Mouse (Mus musculus): ENCODE results near the gene Mt1. TPM values are rescaled to one million over a fixed set of nuclear protein-coding genes. Genes with fewer than 3 reads are reported as not detected.
A peak's percentile ranks its signal among the peaks of the same experiment; 100 is the strongest.

Gene Mt1
- total RNA-seq, 2 experiments from 2014 or later: 147 to 449 TPM

GRCm38 (mm10) chr8:94172809-94173732, 5.8 kb upstream of the Mt1 start:
- no peak for DNase-seq

- no peak for DNase-seq
Observed at GRCm38 (mm10) chr8:94173848-94174403, 5.0 kb upstream of the Mt1 start.

DNA sequence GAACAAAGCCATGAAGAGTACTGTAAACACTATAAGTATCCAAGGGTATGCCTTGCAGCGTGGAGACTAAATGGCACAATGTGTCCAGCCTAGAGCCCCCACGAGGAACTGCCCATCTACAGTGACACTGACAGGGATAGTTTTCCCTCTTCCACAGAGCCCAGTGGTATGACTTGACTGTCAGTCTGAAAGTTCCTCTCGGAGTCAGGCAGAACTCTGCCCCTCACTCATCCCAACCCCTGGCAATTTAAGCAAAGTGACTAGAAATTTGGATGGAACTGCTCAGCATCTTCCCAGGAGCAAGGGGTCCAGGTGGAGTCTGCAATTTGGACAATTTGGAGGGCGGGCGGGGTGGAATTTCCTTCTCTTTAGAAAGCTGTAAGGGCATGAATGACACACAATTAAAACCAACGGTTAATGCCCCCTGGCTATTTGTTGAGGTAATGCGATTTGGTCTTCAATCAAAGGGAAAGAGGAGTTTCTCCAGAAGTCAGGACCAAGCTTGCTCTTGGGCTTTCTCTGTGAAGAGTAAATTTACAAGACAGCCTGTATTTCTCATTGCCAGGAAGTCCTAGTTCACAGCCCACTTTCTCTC, 4.2 kb upstream of the Mt1 start:
- no peak for DNase-seq

GRCm38 (mm10) chr8:94177716-94178390, 1.0 kb upstream of the Mt1 start:
- DNase-seq: no peak

DNA sequence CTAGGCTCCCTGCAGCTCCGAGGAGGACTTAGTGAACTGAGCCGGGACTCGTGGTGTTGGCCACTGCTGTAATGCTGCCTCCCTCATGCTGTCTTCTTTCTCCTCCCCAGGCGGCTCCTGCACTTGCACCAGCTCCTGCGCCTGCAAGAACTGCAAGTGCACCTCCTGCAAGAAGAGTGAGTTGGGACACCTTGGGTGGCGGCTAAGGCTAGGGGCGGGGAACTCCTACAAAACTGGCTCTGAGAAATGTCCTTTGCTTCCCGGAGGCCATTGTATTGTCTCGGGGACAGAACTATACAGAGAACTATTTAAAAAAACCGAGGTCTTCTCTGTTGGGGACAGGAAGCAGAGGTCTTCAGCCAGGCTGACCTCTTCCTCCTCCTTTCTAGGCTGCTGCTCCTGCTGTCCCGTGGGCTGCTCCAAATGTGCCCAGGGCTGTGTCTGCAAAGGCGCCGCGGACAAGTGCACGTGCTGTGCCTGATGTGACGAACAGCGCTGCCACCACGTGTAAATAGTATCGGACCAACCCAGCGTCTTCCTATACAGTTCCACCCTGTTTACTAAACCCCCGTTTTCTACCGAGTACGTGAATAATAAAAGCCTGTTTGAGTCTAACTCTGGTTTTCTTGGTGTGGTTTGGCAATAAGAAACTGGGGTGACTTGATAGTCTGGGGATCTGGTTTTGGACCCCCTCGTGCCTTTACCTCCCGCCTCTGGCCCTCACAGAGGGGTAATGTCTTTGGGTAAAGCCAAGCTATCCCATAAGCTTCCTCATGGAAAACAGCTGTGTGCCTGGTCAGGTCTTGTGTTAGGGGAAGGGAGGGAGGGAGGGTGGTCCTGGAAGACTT, 1.1 kb downstream of the Mt1 start:
- DNase-seq: peak; percentile 56

DNA sequence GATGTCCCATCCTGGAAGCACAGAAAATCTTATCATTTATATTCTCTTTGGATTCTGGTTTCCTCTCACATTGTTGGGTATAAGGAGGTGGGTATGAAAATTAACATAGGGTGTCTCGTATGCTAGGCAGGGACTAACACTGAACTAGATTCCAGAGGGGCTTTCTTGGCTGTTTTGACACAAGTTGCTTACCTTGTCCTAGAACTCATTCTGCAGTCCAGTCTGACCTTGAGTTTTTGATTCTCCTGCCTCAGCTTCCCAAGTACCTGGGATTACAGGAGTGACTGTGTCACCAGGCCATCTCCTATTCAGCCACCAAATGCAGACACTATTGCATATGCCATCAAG, 1.7 kb downstream of the Mt1 start:
- no peak for DNase-seq

GRCm38 (mm10) chr8:94182055-94182929, 3.4 kb downstream of the Mt1 start:
- no peak for DNase-seq

DNA sequence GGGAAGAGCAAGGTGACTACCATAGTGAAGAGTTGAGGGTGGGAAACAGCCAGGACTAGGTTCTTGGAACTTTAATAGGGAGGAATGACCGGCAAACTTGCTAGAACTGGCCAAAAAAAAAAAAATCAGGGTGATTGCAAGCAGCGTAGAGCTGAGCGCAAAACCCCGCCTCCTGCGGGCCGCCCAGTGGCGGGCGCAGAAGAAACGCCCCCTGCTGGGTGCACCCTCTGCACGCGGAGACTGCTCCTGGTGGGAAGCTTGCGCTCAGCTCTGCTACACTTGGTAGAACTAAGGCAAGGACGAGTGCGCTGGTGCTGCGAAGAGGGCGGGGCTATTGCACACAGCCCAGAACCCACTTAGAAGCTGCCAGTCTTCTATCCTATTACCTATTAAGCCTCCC, 4.2 kb downstream of the Mt1 start:
- DNase-seq: peak; percentile 90

DNA sequence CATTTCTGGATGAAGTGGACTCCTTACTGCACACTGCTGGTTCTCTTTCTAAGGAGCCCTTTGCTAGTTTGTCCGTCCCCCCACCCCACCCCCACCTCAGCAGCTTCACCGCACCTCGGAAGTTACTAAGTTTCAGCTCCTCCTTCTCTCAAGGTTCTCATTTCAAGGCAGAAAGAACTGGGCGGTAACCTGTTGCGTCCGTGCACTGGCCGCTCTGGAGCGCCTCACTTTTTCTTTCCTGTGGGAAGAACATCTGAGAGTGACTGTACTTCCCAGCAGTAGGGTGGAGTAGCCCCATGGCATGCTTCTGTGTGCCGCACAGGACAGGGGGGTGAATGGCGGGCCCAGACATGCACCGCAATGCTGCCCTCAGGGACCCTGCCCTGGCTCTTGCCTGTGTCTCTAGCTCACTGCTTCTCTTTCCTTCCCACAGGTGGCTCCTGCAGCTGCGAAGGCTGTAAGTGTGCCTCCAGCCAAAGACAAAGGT, 5.5 kb downstream of the Mt1 start:
- no peak for DNase-seq

- no peak for DNase-seq
Observed at GRCm38 (mm10) chr8:94185791-94186190, 6.9 kb downstream of the Mt1 start.

DNA sequence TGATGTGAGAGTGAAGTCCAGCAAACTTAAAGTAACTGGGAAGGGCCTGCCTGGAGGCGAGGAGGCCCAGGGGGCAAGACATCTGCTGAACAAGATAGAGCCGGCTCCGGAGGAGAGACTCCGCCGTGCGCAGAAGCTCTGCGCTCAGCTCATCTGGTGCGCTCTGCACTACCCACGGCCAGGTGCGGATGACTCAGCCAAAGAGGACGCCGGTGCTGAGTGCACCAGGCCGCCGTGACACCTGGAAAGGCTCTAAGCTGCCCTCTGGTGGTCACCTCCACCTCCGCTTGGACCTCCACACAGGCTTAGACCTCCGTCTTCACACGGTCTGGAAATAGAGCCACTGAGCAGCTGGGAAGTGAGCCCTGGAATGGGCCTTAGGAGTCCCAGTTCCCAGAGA, 7.7 kb downstream of the Mt1 start:
- peak; percentile 80 for DNase-seq

- no peak for DNase-seq
Observed at GRCm38 (mm10) chr8:94187290-94188002, 8.6 kb downstream of the Mt1 start.

GRCm38 (mm10) chr8:94189275-94190031, 10.6 kb downstream of the Mt1 start:
- peak; percentile 49 for DNase-seq

- peak; percentile 78 for DNase-seq
Observed at GRCm38 (mm10) chr8:94191101-94191691, 12.3 kb downstream of the Mt1 start.

DNA sequence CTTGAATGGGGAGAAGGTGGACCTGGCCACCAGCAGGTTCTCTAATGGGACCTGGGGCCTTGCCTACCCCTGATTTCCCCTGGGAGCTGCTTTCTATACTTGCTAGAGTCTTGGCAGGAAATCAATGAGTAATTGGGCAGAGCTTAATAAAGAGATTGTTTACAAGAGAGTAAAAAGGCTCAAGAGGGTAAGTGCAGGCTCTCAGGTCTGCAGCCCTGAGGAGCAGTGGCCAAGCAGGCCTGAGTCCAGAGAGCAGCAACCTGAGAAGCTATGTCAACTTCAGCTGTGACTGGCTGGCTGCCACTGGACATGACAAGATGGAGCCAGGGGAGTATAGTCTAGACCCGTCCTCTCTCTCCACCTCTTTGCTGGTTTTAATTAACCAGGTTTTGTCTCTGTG, 14.0 kb downstream of the Mt1 start:
- DNase-seq: peak; percentile 47

GRCm38 (mm10) chr8:94194591-94195223, 15.8 kb downstream of the Mt1 start:
- DNase-seq: peak; percentile 39

- peak; percentile 75 for DNase-seq
Observed at GRCm38 (mm10) chr8:94199202-94199869, 20.5 kb downstream of the Mt1 start.

DNA sequence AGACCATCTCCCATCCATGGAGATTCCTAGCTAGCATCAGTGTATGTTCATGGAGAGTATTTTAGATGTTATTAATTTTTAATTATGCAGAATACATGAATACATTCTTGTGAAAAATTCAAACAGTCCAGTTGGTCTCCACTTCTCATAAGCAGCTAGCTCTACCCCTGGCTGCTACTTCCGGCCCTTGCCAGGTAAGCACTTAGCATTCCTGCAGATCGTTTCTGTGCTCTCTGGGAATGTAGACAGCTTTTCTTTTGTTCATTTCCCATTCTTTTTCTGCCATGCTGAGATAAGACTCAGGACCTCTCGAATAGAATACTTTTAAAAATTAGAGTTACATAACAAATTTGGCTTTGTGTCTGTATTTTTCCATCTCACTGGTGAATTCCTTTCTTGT, 25.2 kb downstream of the Mt1 start:
- DNase-seq: no peak

Measured in adrenal gland, postnatal 10 days (tissue).